Mouse (Mus musculus) heart, embryonic 16.5 days (tissue): ENCODE measurements around the gene Fbxl17. TPM values are rescaled to one million over a fixed set of nuclear protein-coding genes. Genes with fewer than 3 reads are reported as not detected.

Experiments used
- ATAC-seq: fragments of 200-750 bp; cut with Nextera tagmentation; replicated peaks from 2 replicates; pipeline ENCODE4 v1.8.0; 2017; ENCODE audit warnings: moderate number of reproducible peaks; ENCODE audit not compliant: insufficient read depth, low FRiP score; ENCODE audit errors: extremely low read depth
- H3K27ac ChIP-seq: fragments of 300-500 bp; sonication (generic); 2 replicates; pipeline ENCODE4 v1.5.1; 2014; ENCODE audit warnings: mild to moderate bottlenecking, low read length, control low read depth, moderate library complexity
- H3K27me3 ChIP-seq: fragments of 300-500 bp; sonication (generic); 2 replicates; pipeline ENCODE4 v1.6.1; 2014; ENCODE audit warnings: low read length, mixed read lengths; ENCODE audit not compliant: control insufficient read depth, insufficient read depth
- H3K36me3 ChIP-seq: fragments of 300-500 bp; sonication (generic); 2 replicates; pipeline ENCODE4 v1.6.1; 2014; ENCODE audit not compliant: control insufficient read depth, insufficient read depth
- H3K4me1 ChIP-seq: fragments of 300-500 bp; sonication (generic); 2 replicates; pipeline ENCODE4 v1.6.1; 2014; ENCODE audit warnings: low read length, mixed read lengths; ENCODE audit not compliant: control insufficient read depth, insufficient read depth
- H3K4me2 ChIP-seq: fragments of 300-500 bp; sonication (generic); 2 replicates; pipeline ENCODE4 v1.6.1; 2014; ENCODE audit warnings: low read depth, mild to moderate bottlenecking, control low read depth, low read length
- H3K4me3 ChIP-seq: fragments of 300-500 bp; sonication (generic); 2 replicates; pipeline ENCODE4 v1.5.1; 2014; ENCODE audit warnings: mild to moderate bottlenecking, control low read depth, low read length
- H3K9ac ChIP-seq: fragments of 300-500 bp; sonication (generic); 2 replicates; pipeline ENCODE4 v1.6.1; 2014; ENCODE audit warnings: low read length, control low read depth
- H3K9me3 ChIP-seq: fragments of 300-500 bp; sonication (generic); replicated peaks from 2 replicates; pipeline ENCODE4 v1.6.1; 2016; ENCODE audit warnings: low read length; ENCODE audit not compliant: control insufficient read depth
- WGBS: fragments of 180-500 bp; shearing (Covaris S2); extraction: QIAGEN DNeasy Blood & Tissue Kit; methylation state at CpG from one replicate; pipeline ENCODE4 v1.1.7; 2014; 5-methylcytosine and 5-hydroxymethylcytosine counted together
- polyA plus RNA-seq: library from polyadenylated mRNA; unstranded; fragments of >200 nt; fragmentation: Nextera tagmentation; extraction: Ambion mirVana; gene quantifications from 2 replicates; pipeline ENCODE4 v1.2.1, GENCODE M21; 2015

Gene Fbxl17
- polyA plus RNA-seq, 1 experiment from 2014 or later = 14.3 TPM

DNA sequence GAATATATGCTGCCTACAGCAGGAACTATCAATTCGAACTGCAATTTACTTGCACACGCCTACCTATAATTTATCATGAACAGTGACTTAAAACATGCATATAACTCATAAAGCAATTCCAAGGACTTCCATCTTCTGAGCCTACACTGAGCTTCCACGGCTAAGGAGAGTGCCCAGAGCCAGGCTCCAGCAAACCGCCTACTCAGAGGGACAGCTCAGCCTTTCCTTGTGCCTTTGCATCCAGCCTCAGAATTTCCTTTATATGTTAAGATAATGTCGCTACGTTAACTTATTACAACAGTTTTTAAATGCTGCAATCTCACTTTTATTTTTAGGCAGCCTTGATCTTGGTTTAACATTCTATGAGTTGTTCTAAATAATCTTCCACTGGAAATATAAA is 80.3 kb downstream of the Fbxl17 start:
- Histone ChIP-seq H3K36me3 (peaks cover 3% of the 10 kb centered on the region; the same call in 1 of the 2 replicates), H3K27ac (no peak overlapping the region), H3K4me2 (no peak overlapping the region), H3K9me3 (no peaks in the 10 kb centered on the region), H3K4me3 (no peak overlapping the region), H3K27me3 (no peaks in the 10 kb centered on the region), H3K9ac (no peak overlapping the region), H3K4me1 (no peaks in the 10 kb centered on the region)
- WGBS = 89% methylated on average over 6 of the region's 6 CpGs
- no peak for ATAC-seq

DNA sequence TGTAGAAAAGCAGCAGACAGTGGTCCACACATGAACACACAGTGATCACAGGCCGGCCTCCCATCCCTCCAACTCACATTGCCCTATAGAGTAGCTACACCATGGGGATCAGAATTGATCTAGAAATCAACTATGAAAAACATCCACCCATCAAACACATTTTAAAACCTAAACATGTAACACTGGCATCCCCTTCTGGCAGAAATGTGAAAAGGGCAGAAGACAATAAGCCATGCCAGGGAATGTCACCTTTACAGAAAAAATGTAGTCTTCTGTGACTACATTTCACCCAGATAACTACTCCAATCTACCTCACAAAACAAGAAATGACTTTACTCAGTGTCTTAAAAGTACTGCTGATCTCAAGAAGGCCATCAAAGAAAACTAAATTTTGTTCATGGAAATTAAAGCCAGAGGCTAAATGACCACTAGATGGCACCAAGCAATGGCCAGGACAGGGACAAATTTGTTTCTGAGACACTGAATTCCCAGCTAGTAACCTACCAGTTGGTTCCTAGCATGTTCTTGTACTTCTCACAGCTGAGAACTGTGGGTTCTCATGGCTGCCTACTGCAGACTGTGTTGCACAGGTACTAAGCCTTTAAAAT is 85.7 kb downstream of the Fbxl17 start:
- ATAC-seq = no peak

DNA sequence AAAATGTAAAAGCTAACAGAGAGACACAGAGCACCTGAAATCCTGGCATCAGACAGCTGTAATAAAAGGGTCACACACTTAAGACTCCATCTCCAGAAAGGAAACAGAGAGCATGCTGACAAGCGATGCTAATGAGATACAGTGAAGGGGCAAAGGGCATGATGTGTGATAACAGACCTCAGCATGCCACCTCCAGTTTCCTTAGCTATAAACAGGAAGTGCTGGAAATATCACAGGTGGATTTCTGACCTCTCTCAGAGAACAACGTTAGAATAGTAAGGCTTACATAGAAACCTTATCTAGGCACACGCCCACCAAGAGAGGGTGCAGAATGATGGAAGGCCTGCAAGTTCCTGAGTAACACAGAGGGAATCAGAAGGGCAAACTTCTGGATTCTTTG is 88.3 kb downstream of the Fbxl17 start:
- Histone ChIP-seq H3K27ac (no peak overlapping the region), H3K4me2 (no peak overlapping the region), H3K4me3 (no peak overlapping the region), H3K36me3 (peaks cover 5% of the 10 kb centered on the region; the same call in 1 of the 2 replicates), H3K4me1 (peaks cover 3% of the 10 kb centered on the region), H3K9me3 (peaks cover 6% of the 10 kb centered on the region), H3K27me3 (no peaks in the 10 kb centered on the region), H3K9ac (no peak overlapping the region)
- 43% methylated on average over 3 of the region's 3 CpGs for WGBS
- ATAC-seq = no peak

More for the DNA sequence above, 85.7 kb downstream of the Fbxl17 start:
- Histone ChIP-seq H3K9ac (no peak overlapping the region), H3K4me2 (no peak overlapping the region), H3K9me3 (peaks cover 6% of the 10 kb centered on the region), H3K4me1 (no peaks in the 10 kb centered on the region), H3K4me3 (no peak overlapping the region), H3K27ac (no peak overlapping the region), H3K36me3 (peaks cover 5% of the 10 kb centered on the region; the same call in 1 of the 2 replicates), H3K27me3 (no peaks in the 10 kb centered on the region)
- 82% methylated on average over 1 of the region's 1 CpGs for WGBS

DNA sequence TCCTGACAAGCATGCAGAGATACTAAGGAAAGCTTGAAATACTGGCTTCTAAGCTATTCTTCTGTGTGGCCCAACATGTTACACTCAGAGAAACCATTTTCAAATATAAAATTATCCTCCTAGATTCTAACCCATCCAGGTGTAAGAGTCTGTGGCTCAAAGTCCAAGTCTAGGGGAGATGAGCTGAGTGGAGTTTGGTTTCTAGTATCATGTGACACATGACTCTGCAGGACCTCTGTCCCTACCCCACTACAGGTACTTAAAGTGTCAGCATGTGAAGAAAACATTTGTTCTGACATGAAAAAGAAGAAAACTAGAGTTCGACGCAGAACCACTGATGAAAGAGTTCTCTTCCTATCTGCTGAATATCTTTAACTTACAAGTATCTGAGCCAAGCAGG is 89.7 kb downstream of the Fbxl17 start:
- Histone ChIP-seq H3K4me2 (no peak overlapping the region), H3K27me3 (no peaks in the 10 kb centered on the region), H3K27ac (no peak overlapping the region), H3K9ac (no peak overlapping the region), H3K4me1 (peaks cover 14% of the 10 kb centered on the region), H3K36me3 (peaks cover 5% of the 10 kb centered on the region; the same call in 1 of the 2 replicates), H3K4me3 (no peak overlapping the region), H3K9me3 (peaks cover 6% of the 10 kb centered on the region)
- 86% methylated on average over 2 of the region's 2 CpGs for WGBS
- ATAC-seq = no peak

DNA sequence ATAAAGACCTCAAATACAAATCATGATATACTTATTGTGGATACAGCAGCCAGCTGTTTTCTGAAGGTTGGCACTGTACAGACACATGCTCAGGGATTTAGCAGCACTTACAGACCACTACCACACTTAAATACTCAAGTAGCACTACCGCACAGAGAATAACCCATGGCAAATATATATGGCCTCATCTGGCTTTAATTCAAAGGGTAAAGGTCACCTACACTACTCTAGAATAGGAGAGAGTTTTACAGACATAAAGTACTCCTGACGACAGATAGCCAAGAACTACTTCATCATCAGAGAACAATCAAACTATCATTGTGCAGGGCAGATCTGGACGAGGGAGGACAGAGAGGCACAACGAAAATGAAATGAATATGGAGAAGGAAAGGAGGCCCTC is 93.9 kb downstream of the Fbxl17 start:
- peaks cover 29% of the 10 kb centered on the region for H3K4me1 ChIP-seq
- WGBS = 52% methylated on average over 4 of the region's 4 CpGs
- no peak overlapping the region for H3K4me2 ChIP-seq
- no peak for ATAC-seq
- H3K9ac ChIP-seq = no peak overlapping the region
- H3K27ac ChIP-seq = no peak overlapping the region
- H3K4me3 ChIP-seq = no peak overlapping the region
- H3K9me3 ChIP-seq = no peaks in the 10 kb centered on the region
- no peaks in the 10 kb centered on the region for H3K36me3 ChIP-seq
- no peaks in the 10 kb centered on the region for H3K27me3 ChIP-seq

DNA sequence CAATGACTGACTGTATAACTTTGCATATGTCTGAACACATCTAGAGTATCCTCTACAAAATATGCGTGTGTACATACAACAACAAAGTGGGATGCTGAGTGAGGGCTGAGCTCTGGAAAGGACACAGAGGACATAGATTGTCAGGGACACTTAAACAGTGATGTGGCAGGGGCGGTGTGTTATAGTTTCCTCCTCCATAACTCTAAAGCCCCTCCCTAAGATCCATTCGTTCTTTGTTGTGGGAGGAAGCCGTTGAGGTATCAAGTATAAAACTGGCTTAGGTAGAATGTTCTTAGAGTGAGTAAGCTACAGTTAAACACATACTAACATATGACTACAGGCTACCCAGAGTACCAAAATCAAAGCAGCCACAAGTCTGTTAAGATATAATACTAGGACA is 94.3 kb downstream of the Fbxl17 start:
- H3K9ac ChIP-seq = no peak overlapping the region
- no peak overlapping the region for H3K4me2 ChIP-seq
- no peaks in the 10 kb centered on the region for H3K9me3 ChIP-seq
- no peak overlapping the region for H3K4me3 ChIP-seq
- H3K36me3 ChIP-seq = no peaks in the 10 kb centered on the region
- H3K27ac ChIP-seq = no peak overlapping the region
- H3K4me1 ChIP-seq = peaks cover 29% of the 10 kb centered on the region
- peak; percentile 56 for ATAC-seq
- WGBS = 53% methylated on average over 4 of the region's 4 CpGs
- H3K27me3 ChIP-seq = no peaks in the 10 kb centered on the region

DNA sequence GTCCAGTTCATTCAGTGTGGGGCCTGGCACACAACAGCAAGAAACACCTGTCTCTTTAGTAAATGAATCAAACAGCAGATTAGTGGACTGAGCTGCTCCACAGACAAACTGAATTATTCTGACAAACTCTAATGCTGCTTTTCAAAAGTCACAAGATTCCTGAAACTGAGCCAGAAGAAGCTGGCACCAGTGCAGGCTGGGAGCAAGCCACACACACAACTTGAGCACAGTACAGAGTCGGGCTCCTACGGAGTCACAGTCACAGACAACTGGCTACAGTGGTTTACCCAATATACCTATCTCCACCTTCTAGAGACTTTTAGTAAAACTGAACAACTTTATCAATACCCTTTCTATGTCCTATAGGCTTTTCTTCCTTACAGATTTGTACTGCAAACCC is 94.8 kb downstream of the Fbxl17 start:
- 0 out of 2 replicates have a peak, but pooled peaks have one; percentile 56 for ATAC-seq
- Histone ChIP-seq H3K27me3 (no peaks in the 10 kb centered on the region), H3K4me1 (peaks cover 29% of the 10 kb centered on the region), H3K4me2 (no peak overlapping the region), H3K36me3 (no peaks in the 10 kb centered on the region), H3K4me3 (no peak overlapping the region), H3K27ac (no peak overlapping the region), H3K9ac (no peak overlapping the region), H3K9me3 (no peaks in the 10 kb centered on the region)
- 36% methylated on average over 2 of the region's 2 CpGs for WGBS

DNA sequence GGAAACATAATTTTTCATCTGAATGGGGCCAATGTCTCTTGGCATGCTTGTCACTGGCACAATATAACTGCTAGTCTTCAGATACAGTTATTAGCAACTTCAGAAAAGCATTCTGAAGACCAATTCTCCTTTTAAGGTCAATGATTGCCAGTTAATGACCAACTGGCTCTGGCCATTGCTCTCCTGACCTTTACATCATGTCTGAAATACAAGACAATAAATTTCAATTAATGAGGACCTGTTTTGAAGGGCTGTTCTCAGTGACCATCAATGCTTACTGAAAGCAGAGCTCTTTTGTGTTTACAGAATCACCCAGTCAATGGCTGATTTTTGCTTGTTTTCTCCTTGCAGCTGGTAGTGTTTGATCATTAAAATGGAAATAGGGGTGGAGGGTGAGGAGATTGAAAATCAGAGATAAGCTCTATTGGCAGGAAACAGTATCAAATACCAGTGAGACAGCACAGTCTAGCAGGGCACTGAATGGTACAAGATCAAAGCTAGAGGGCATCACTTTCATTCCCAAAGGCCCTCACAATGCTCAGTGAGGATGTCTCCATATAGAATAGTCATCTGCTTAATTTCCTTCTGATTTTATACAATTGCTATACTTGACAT is 95.9 kb downstream of the Fbxl17 start:
- H3K4me3 ChIP-seq = no peak overlapping the region
- H3K36me3 ChIP-seq = no peaks in the 10 kb centered on the region
- H3K27me3 ChIP-seq = no peaks in the 10 kb centered on the region
- ATAC-seq = no peak
- no peak overlapping the region for H3K4me2 ChIP-seq
- H3K27ac ChIP-seq = no peak overlapping the region
- peaks cover 29% of the 10 kb centered on the region for H3K4me1 ChIP-seq
- no peak overlapping the region for H3K9ac ChIP-seq
- no peaks in the 10 kb centered on the region for H3K9me3 ChIP-seq

DNA sequence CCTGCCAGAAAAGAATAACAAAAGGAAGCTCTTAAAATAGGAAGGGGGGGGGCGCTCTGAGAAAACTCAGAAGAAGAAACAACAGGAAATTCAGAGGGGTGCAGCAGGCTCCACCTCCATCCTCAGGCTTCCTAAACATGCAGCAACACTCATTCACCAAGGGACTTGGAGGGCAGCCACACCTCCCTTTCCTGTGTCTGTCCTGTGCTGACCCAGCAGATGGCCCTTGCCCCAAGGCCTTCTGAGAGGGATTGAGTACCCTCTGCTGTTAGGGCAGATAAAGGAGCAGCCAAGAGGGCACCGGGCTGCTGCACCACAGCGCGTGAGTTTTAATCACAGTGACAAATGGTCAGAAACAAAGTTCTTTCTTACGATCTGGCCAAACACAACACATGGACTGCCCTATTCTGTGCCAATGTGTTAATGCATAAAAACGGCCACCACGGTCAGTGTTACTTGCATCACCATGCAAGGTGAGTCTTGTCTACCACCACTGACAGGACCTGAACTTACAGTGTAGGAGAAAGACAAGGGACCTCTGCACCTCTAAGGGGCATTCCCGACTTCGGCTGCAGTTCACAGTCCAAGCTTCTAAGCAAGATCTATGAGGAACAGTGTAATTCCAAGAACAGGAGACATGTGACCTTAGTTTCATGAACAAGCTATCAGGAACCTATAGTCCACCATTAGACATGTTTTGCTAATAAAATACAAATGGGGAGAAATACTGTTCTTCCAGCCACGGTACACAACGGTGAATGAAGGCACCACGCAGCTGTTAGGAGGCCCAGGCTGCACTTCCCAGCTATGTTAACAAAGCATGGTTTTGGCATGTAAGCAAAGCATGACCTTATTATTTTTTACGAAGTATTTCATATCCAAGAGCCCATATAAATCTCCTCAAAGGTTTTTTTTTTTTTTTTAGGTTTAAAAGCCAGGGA is 96.8 kb downstream of the Fbxl17 start:
- Histone ChIP-seq H3K9me3 (no peaks in the 10 kb centered on the region), H3K27ac (0 out of 2 replicates have a peak overlapping the region, but pooled peaks have one; percentile 2), H3K4me3 (no peak overlapping the region), H3K4me2 (no peak overlapping the region), H3K36me3 (no peaks in the 10 kb centered on the region), H3K27me3 (no peaks in the 10 kb centered on the region), H3K4me1 (peaks cover 29% of the 10 kb centered on the region), H3K9ac (no peak overlapping the region)
- WGBS = 72% methylated on average over 13 of the region's 13 CpGs
- peak; percentile 15; the same call in 1 of the 2 replicates for ATAC-seq
